Mouse (Mus musculus): ENCODE results near the gene P2rx7. TPM values are rescaled to one million over a fixed set of nuclear protein-coding genes. Genes with fewer than 3 reads are reported as not detected.

Gene P2rx7
- 1.8 and 2.1 TPM in 2 replicates for polyA plus RNA-seq (2014; fragmentation: Nextera tagmentation; extraction: Ambion mirVana)

- no peak for ATAC-seq (replicated peaks; ENCODE audit: low FRiP score, low TSS enrichment, low read depth)
- Histone ChIP-seq H3K4me2 (ENCODE audit: low read length) (peak within 1 kb of the TSS; percentile 11; the same call in 1 of the 2 replicates), H3K9me3 (ENCODE audit: control insufficient read depth, low read length) (no peaks in the 10 kb centered on the region), H3K4me3 (ENCODE audit: low read depth, low read length) (no peak within 1 kb of the TSS), H3K27me3 (replicated peaks; ENCODE audit: control insufficient read depth, insufficient read depth, low read length) (no peaks in the 10 kb centered on the region), H3K27ac (ENCODE audit: low read depth) (no peak within 1 kb of the TSS), H3K36me3 (ENCODE audit: control insufficient read depth, insufficient read depth, low read length) (no peaks in the 10 kb centered on the region), H3K4me1 (replicated peaks; ENCODE audit: control insufficient read depth, insufficient read depth, low read length) (peaks cover 4% of the 10 kb centered on the region; the same call in 1 of the 2 replicates), H3K9ac (ENCODE audit: low read length) (no peak within 1 kb of the TSS)
- 54% methylated on average over 12 of the region's 12 CpGs for WGBS
- DNase-seq (ENCODE audit: low spot score): no peak
Measured at GRCm38 (mm10) chr5:122643701-122644100, at the start of gene P2rx7. Gene P2rx7, plus strand, starts transcription at chr5:122643911.

GRCm38 (mm10) chr5:122595470-122595869 lies 48.2 kb upstream of the P2rx7 start:
- no peak for DNase-seq (ENCODE audit: low spot score)
- no peak overlapping the region for H3K27ac ChIP-seq (ENCODE audit: low read depth)
- H3K27me3 ChIP-seq (replicated peaks; ENCODE audit: control insufficient read depth, insufficient read depth, low read length): no peaks in the 10 kb centered on the region
- no peaks in the 10 kb centered on the region for H3K4me1 ChIP-seq (replicated peaks; ENCODE audit: control insufficient read depth, insufficient read depth, low read length)
- H3K9me3 ChIP-seq (ENCODE audit: control insufficient read depth, low read length): no peaks in the 10 kb centered on the region
- ATAC-seq (replicated peaks; ENCODE audit: low FRiP score, low TSS enrichment, low read depth): no peak
- H3K36me3 ChIP-seq (ENCODE audit: control insufficient read depth, insufficient read depth, low read length): peaks cover 60% of the 10 kb centered on the region
- no peak overlapping the region for H3K9ac ChIP-seq (ENCODE audit: low read length)
- no peak overlapping the region for H3K4me2 ChIP-seq (ENCODE audit: low read length)
- WGBS: 77% methylated on average over 4 of the region's 4 CpGs
- H3K4me3 ChIP-seq (ENCODE audit: low read depth, low read length): no peak overlapping the region

- ATAC-seq (replicated peaks; ENCODE audit: low FRiP score, low TSS enrichment, low read depth): 0 out of 2 replicates have a peak, but pooled peaks have one; percentile 27
- no peak overlapping the region for H3K9ac ChIP-seq (ENCODE audit: low read length)
- H3K36me3 ChIP-seq (ENCODE audit: control insufficient read depth, insufficient read depth, low read length): peaks cover 62% of the 10 kb centered on the region
- H3K27me3 ChIP-seq (replicated peaks; ENCODE audit: control insufficient read depth, insufficient read depth, low read length): no peaks in the 10 kb centered on the region
- H3K27ac ChIP-seq (ENCODE audit: low read depth): peak overlapping the region; percentile 43; the same call in 1 of the 2 replicates
- no peaks in the 10 kb centered on the region for H3K9me3 ChIP-seq (ENCODE audit: control insufficient read depth, low read length)
- H3K4me1 ChIP-seq (replicated peaks; ENCODE audit: control insufficient read depth, insufficient read depth, low read length): peaks cover 6% of the 10 kb centered on the region
- WGBS: 36% methylated on average over 11 of the region's 11 CpGs
- no peak overlapping the region for H3K4me3 ChIP-seq (ENCODE audit: low read depth, low read length)
- no peak for DNase-seq (ENCODE audit: low spot score)
- H3K4me2 ChIP-seq (ENCODE audit: low read length): no peak overlapping the region
Measured at GRCm38 (mm10) chr5:122602233-122602632, 41.5 kb upstream of the P2rx7 start.

GRCm38 (mm10) chr5:122604894-122605293 lies 38.8 kb upstream of the P2rx7 start:
- no peak for ATAC-seq (replicated peaks; ENCODE audit: low FRiP score, low TSS enrichment, low read depth)
- DNase-seq (ENCODE audit: low spot score): no peak
- H3K4me2 ChIP-seq (ENCODE audit: low read length): no peak overlapping the region
- H3K9me3 ChIP-seq (ENCODE audit: control insufficient read depth, low read length): no peaks in the 10 kb centered on the region
- no peak overlapping the region for H3K4me3 ChIP-seq (ENCODE audit: low read depth, low read length)
- peaks cover 60% of the 10 kb centered on the region for H3K36me3 ChIP-seq (ENCODE audit: control insufficient read depth, insufficient read depth, low read length)
- peaks cover 6% of the 10 kb centered on the region for H3K4me1 ChIP-seq (replicated peaks; ENCODE audit: control insufficient read depth, insufficient read depth, low read length)
- no peak overlapping the region for H3K9ac ChIP-seq (ENCODE audit: low read length)
- H3K27me3 ChIP-seq (replicated peaks; ENCODE audit: control insufficient read depth, insufficient read depth, low read length): no peaks in the 10 kb centered on the region
- H3K27ac ChIP-seq (ENCODE audit: low read depth): no peak overlapping the region
- WGBS: 84% methylated on average over 2 of the region's 2 CpGs

- 59% methylated on average over 5 of the region's 5 CpGs for WGBS
- Histone ChIP-seq H3K4me2 (ENCODE audit: low read length) (no peak overlapping the region), H3K9me3 (ENCODE audit: control insufficient read depth, low read length) (no peaks in the 10 kb centered on the region), H3K9ac (ENCODE audit: low read length) (no peak overlapping the region), H3K36me3 (ENCODE audit: control insufficient read depth, insufficient read depth, low read length) (peaks cover 25% of the 10 kb centered on the region), H3K27ac (ENCODE audit: low read depth) (no peak overlapping the region), H3K4me3 (ENCODE audit: low read depth, low read length) (no peak overlapping the region), H3K4me1 (replicated peaks; ENCODE audit: control insufficient read depth, insufficient read depth, low read length) (no peaks in the 10 kb centered on the region; the same call in 1 of the 2 replicates), H3K27me3 (replicated peaks; ENCODE audit: control insufficient read depth, insufficient read depth, low read length) (no peaks in the 10 kb centered on the region)
- ATAC-seq (replicated peaks; ENCODE audit: low FRiP score, low TSS enrichment, low read depth): no peak
- DNase-seq (ENCODE audit: low spot score): no peak
Measured at GRCm38 (mm10) chr5:122611651-122612050, 32.1 kb upstream of the P2rx7 start.

- no peaks in the 10 kb centered on the region for H3K9me3 ChIP-seq (ENCODE audit: control insufficient read depth, low read length)
- 2% methylated on average over 67 of the region's 67 CpGs for WGBS
Measured at GRCm38 (mm10) chr5:122613908-122614732, 29.6 kb upstream of the P2rx7 start, which contains the start of gene Ift81. Gene Ift81, minus strand, starts transcription at chr5:122614518.

GRCm38 (mm10) chr5:122617718-122618117 lies 26.0 kb upstream of the P2rx7 start:
- H3K27ac ChIP-seq (ENCODE audit: low read depth): no peak overlapping the region
- no peaks in the 10 kb centered on the region for H3K27me3 ChIP-seq (replicated peaks; ENCODE audit: control insufficient read depth, insufficient read depth, low read length)
- no peak overlapping the region for H3K9ac ChIP-seq (ENCODE audit: low read length)
- H3K36me3 ChIP-seq (ENCODE audit: control insufficient read depth, insufficient read depth, low read length): no peaks in the 10 kb centered on the region
- no peak for ATAC-seq (replicated peaks; ENCODE audit: low FRiP score, low TSS enrichment, low read depth)
- DNase-seq (ENCODE audit: low spot score): no peak
- no peak overlapping the region for H3K4me2 ChIP-seq (ENCODE audit: low read length)
- 66% methylated on average over 5 of the region's 5 CpGs for whole genome bisulfite sequencing
- no peak overlapping the region for H3K4me3 ChIP-seq (ENCODE audit: low read depth, low read length)
- peaks cover 16% of the 10 kb centered on the region for H3K4me1 ChIP-seq (replicated peaks; ENCODE audit: control insufficient read depth, insufficient read depth, low read length)
- H3K9me3 ChIP-seq (ENCODE audit: control insufficient read depth, low read length): no peaks in the 10 kb centered on the region

More at GRCm38 (mm10) chr5:122613908-122614732, 29.6 kb upstream of the P2rx7 start, which contains the start of gene Ift81:
- ATAC-seq (replicated peaks; ENCODE audit: low FRiP score, low TSS enrichment, low read depth) (peak; percentile 92), DNase-seq (ENCODE audit: low spot score) (peak; percentile 99)
- Histone ChIP-seq H3K27ac (ENCODE audit: low read depth) (peak within 1 kb of the TSS; percentile 83), H3K36me3 (ENCODE audit: control insufficient read depth, insufficient read depth, low read length) (peaks cover 5% of the 10 kb centered on the region; the same call in 1 of the 2 replicates), H3K9ac (ENCODE audit: low read length) (peak within 1 kb of the TSS; percentile 79), H3K27me3 (replicated peaks; ENCODE audit: control insufficient read depth, insufficient read depth, low read length) (no peaks in the 10 kb centered on the region), H3K4me3 (ENCODE audit: low read depth, low read length) (peak within 1 kb of the TSS; percentile 79), H3K4me1 (replicated peaks; ENCODE audit: control insufficient read depth, insufficient read depth, low read length) (no peaks in the 10 kb centered on the region; the same call in 1 of the 2 replicates), H3K4me2 (ENCODE audit: low read length) (peak within 1 kb of the TSS; percentile 64)

- H3K9me3 ChIP-seq (ENCODE audit: control insufficient read depth, low read length): no peaks in the 10 kb centered on the region
- H3K9ac ChIP-seq (ENCODE audit: low read length): no peak overlapping the region
- no peak overlapping the region for H3K4me2 ChIP-seq (ENCODE audit: low read length)
- no peaks in the 10 kb centered on the region for H3K27me3 ChIP-seq (replicated peaks; ENCODE audit: control insufficient read depth, insufficient read depth, low read length)
- H3K27ac ChIP-seq (ENCODE audit: low read depth): no peak overlapping the region
- H3K4me1 ChIP-seq (replicated peaks; ENCODE audit: control insufficient read depth, insufficient read depth, low read length): peaks cover 16% of the 10 kb centered on the region
- no peak overlapping the region for H3K4me3 ChIP-seq (ENCODE audit: low read depth, low read length)
- WGBS: 76% methylated on average over 9 of the region's 9 CpGs
- no peak for DNase-seq (ENCODE audit: low spot score)
- no peak for ATAC-seq (replicated peaks; ENCODE audit: low FRiP score, low TSS enrichment, low read depth)
- H3K36me3 ChIP-seq (ENCODE audit: control insufficient read depth, insufficient read depth, low read length): no peaks in the 10 kb centered on the region
Measured at GRCm38 (mm10) chr5:122619686-122620296, 23.9 kb upstream of the P2rx7 start.

Data from intestine, embryonic 14.5 days (tissue).